ENCODE assay signal across 8 mouse cellular contexts in genomic region chr15:59197455-59198391, GRCm38 (mm10).
DNase-seq lines count a peak whose midpoint lies in the region; ATAC-seq lines count a peak whose summit lies in the region.

No protein-coding gene starts in this region.

- H3K36me3 ChIP-seq in hindbrain, embryonic 16.5 days (ENCODE audit: control insufficient read depth, insufficient read depth, low read length): no peaks in the 10 kb centered on the region
- H3K36me3 ChIP-seq in liver, embryonic 12.5 days: no peaks in the 10 kb centered on the region
- H3K36me3 ChIP-seq in neural tube, embryonic 12.5 days: no peaks in the 10 kb centered on the region

- 10% methylated on average over 7 of the region's 7 CpGs for WGBS in hindbrain, embryonic 16.5 days
- WGBS in liver, embryonic 12.5 days (ENCODE audit: insufficient replicate concordance): 18% methylated on average over 7 of the region's 7 CpGs
- 15% methylated on average over 7 of the region's 7 CpGs for WGBS in neural tube, embryonic 12.5 days

- no peak overlapping the region for H3K4me3 ChIP-seq in hindbrain, embryonic 16.5 days (ENCODE audit: low read length)
- H3K4me3 ChIP-seq in liver, embryonic 12.5 days: no peak overlapping the region
- no peak overlapping the region for H3K4me3 ChIP-seq in neural tube, embryonic 12.5 days

- H3K4me1 ChIP-seq in hindbrain, embryonic 16.5 days (ENCODE audit: control insufficient read depth, insufficient read depth, low read depth, low read length): peaks cover 17% of the 10 kb centered on the region
- peaks cover 26% of the 10 kb centered on the region for H3K4me1 ChIP-seq in liver, embryonic 12.5 days
- peaks cover 21% of the 10 kb centered on the region for H3K4me1 ChIP-seq in neural tube, embryonic 12.5 days

- H3K27me3 ChIP-seq in hindbrain, embryonic 16.5 days (replicated peaks; ENCODE audit: control insufficient read depth, insufficient read depth, low read length): no peaks in the 10 kb centered on the region
- H3K27me3 ChIP-seq in liver, embryonic 12.5 days (replicated peaks): 0 out of 2 replicates have a peak, but pooled peaks cover 10% of the 10 kb centered on the region
- H3K27me3 ChIP-seq in neural tube, embryonic 12.5 days (replicated peaks): no peaks in the 10 kb centered on the region

- DNase-seq in urinary bladder, postnatal 14 days (ENCODE audit: low spot score): peak; percentile 61
- DNase-seq in urinary bladder, adult 2 months (ENCODE audit: low spot score): no peak
- DNase-seq in forelimb bud, embryonic 11.5 days (ENCODE audit: low read depth, low spot score): peak; percentile 42
- no peak for DNase-seq in thymus, postnatal 0 days (ENCODE audit: low spot score)
- DNase-seq in T-cell, adult 2 months (ENCODE audit: low spot score): no peak

- peak overlapping the region; percentile 74 for H3K27ac ChIP-seq in hindbrain, embryonic 16.5 days (ENCODE audit: low read depth, low read length)
- peak overlapping the region; percentile 27 for H3K27ac ChIP-seq in liver, embryonic 12.5 days
- H3K27ac ChIP-seq in neural tube, embryonic 12.5 days: peak overlapping the region; percentile 37; the same call in 1 of the 2 replicates

- peak; percentile 65 for ATAC-seq in hindbrain, embryonic 16.5 days
- peak; percentile 49 for ATAC-seq in liver, embryonic 12.5 days
- peak; percentile 54 for ATAC-seq in neural tube, embryonic 12.5 days (ENCODE audit: low FRiP score, low read depth)

- H3K9me3 ChIP-seq in hindbrain, embryonic 16.5 days (ENCODE audit: control insufficient read depth, low read length): no peaks in the 10 kb centered on the region
- no peaks in the 10 kb centered on the region for H3K9me3 ChIP-seq in liver, embryonic 12.5 days (replicated peaks)
- no peaks in the 10 kb centered on the region for H3K9me3 ChIP-seq in neural tube, embryonic 12.5 days

- H3K9ac ChIP-seq in hindbrain, embryonic 16.5 days (ENCODE audit: low read depth, low read length): 0 out of 2 replicates have a peak overlapping the region, but pooled peaks have one; percentile 36
- no peak overlapping the region for H3K9ac ChIP-seq in liver, embryonic 12.5 days
- no peak overlapping the region for H3K9ac ChIP-seq in neural tube, embryonic 12.5 days

- 0 out of 2 replicates have a peak overlapping the region, but pooled peaks have one; percentile 2 for H3K4me2 ChIP-seq in hindbrain, embryonic 16.5 days (ENCODE audit: low read length)
- H3K4me2 ChIP-seq in liver, embryonic 12.5 days: 0 out of 2 replicates have a peak overlapping the region, but pooled peaks have one; percentile 8
- 0 out of 2 replicates have a peak overlapping the region, but pooled peaks have one; percentile 14 for H3K4me2 ChIP-seq in neural tube, embryonic 12.5 days (replicated peaks)

Comparison
In these comparisons a context has a peak if more than half of its experiments do, and no peak if none do; other contexts are left out.
1. DNase-seq: peak in urinary bladder, postnatal 14 days (single experiment) and forelimb bud, embryonic 11.5 days (single experiment); none in urinary bladder, adult 2 months (single experiment), thymus, postnatal 0 days (single experiment) and T-cell, adult 2 months (single experiment).
2. Peak in every context shown above with its lines, with median percentiles within 50 percentile points of each other: ATAC-seq, H3K27ac ChIP-seq and H3K4me2 ChIP-seq.